Comparison of ENCODE assay signal across 11 mouse cellular contexts in genomic region chr11:119738990-119739846, GRCm38 (mm10).
DNase-seq lines count a peak whose midpoint lies in the region; ATAC-seq and TF ChIP-seq lines count a peak whose summit lies in the region.
"Had no signal": no experiment of that assay in that cellular context is flagged by ENCODE, and none has a peak within 500 bp of the region (broad histone marks: within the 10 kb centered on the region; RNA-seq: fewer than 3 reads in every experiment).

No protein-coding gene starts in this region.

- H3K9ac ChIP-seq in hindbrain, postnatal 0 days (replicated peaks; ENCODE audit: low read length), result no peak overlapping the region
- H3K9ac ChIP-seq in midbrain, embryonic 13.5 days (replicated peaks), result no peak overlapping the region
- H3K9ac ChIP-seq: neural tube, embryonic 13.5 days had no signal

- 76% methylated on average over 7 of the region's 7 CpGs for WGBS in embryonic facial prominence, embryonic 10.5 days
- 46% methylated on average over 7 of the region's 7 CpGs for WGBS in hindbrain, postnatal 0 days
- WGBS in midbrain, embryonic 13.5 days, result 41% methylated on average over 7 of the region's 7 CpGs

- H3K4me1 ChIP-seq in embryonic facial prominence, embryonic 10.5 days, result peaks cover 23% of the 10 kb centered on the region
- H3K4me1 ChIP-seq in hindbrain, postnatal 0 days (ENCODE audit: insufficient read depth, low read length), result peaks cover 14% of the 10 kb centered on the region
- peaks cover 34% of the 10 kb centered on the region for H3K4me1 ChIP-seq in midbrain, embryonic 13.5 days (replicated peaks)

- H3K4me3 ChIP-seq in embryonic facial prominence, embryonic 10.5 days, result no peak overlapping the region
- H3K4me3 ChIP-seq in hindbrain, postnatal 0 days (ENCODE audit: low read length), result no peak overlapping the region
- no peak overlapping the region for H3K4me3 ChIP-seq in midbrain, embryonic 13.5 days (replicated peaks)
- H3K4me3 ChIP-seq: neural tube, embryonic 13.5 days had no signal

- ATAC-seq in hindbrain, postnatal 0 days, result peak; percentile 47; the same call in 1 of the 2 replicates
- ATAC-seq in midbrain, embryonic 13.5 days, result no peak
- ATAC-seq in CD4-positive, CD25-positive, alpha-beta regulatory T cell, adult 4 months, result no peak

- no peak overlapping the region for H3K4me2 ChIP-seq in hindbrain, postnatal 0 days (ENCODE audit: low read depth, low read length)
- no peak overlapping the region for H3K4me2 ChIP-seq in midbrain, embryonic 13.5 days (replicated peaks)
- H3K4me2 ChIP-seq: neural tube, embryonic 13.5 days had no signal

- DNase-seq in WW6 (ENCODE audit: low read depth, low spot score), result peak; percentile 13
- DNase-seq in embryonic facial prominence, embryonic 10.5 days (ENCODE audit: low spot score), result no peak
- DNase-seq in hindbrain, postnatal 0 days (ENCODE audit: low spot score), result peak; percentile 32
- DNase-seq in urinary bladder, postnatal 4 days (ENCODE audit: low spot score in 2 of 2), result no peak
- DNase-seq in Muller cell, postnatal 12 days (ENCODE audit: inconsistent ontology term), result no peak
- no peak for DNase-seq in kidney, postnatal 25 days
- DNase-seq: liver had no signal

- no peaks in the 10 kb centered on the region for H3K27me3 ChIP-seq in embryonic facial prominence, embryonic 10.5 days (replicated peaks; ENCODE audit: low read depth, poor library complexity, severe bottlenecking)
- H3K27me3 ChIP-seq in hindbrain, postnatal 0 days (ENCODE audit: insufficient read depth, low read length), result no peaks in the 10 kb centered on the region
- no peaks in the 10 kb centered on the region for H3K27me3 ChIP-seq in midbrain, embryonic 13.5 days
- H3K27me3 ChIP-seq: neural tube, embryonic 13.5 days had no signal

- H3K36me3 ChIP-seq in embryonic facial prominence, embryonic 10.5 days (replicated peaks), result peaks cover 7% of the 10 kb centered on the region; the same call in 1 of the 2 replicates
- H3K36me3 ChIP-seq in hindbrain, postnatal 0 days (ENCODE audit: insufficient read depth, low read length), result no peaks in the 10 kb centered on the region
- H3K36me3 ChIP-seq in midbrain, embryonic 13.5 days, result no peaks in the 10 kb centered on the region
- H3K36me3 ChIP-seq: neural tube, embryonic 13.5 days had no signal

- no peak for TF ChIP-seq CTCF in hindbrain, postnatal 0 days (IDR thresholded peaks at IDR 0.05; ENCODE audit: low read depth)

- H3K9me3 ChIP-seq in embryonic facial prominence, embryonic 10.5 days, result no peaks in the 10 kb centered on the region
- no peaks in the 10 kb centered on the region for H3K9me3 ChIP-seq in hindbrain, postnatal 0 days (ENCODE audit: low read length)
- no peaks in the 10 kb centered on the region for H3K9me3 ChIP-seq in midbrain, embryonic 13.5 days
- H3K9me3 ChIP-seq: neural tube, embryonic 13.5 days had no signal

- 0 out of 2 replicates have a peak overlapping the region, but pooled peaks have one; percentile 14 for H3K27ac ChIP-seq in embryonic facial prominence, embryonic 10.5 days (replicated peaks)
- H3K27ac ChIP-seq in hindbrain, postnatal 0 days, result no peak overlapping the region
- H3K27ac ChIP-seq in midbrain, embryonic 13.5 days, result peak overlapping the region; percentile 63
- H3K27ac ChIP-seq: macrophage; neural tube, embryonic 13.5 days had no signal

Comparison
In these comparisons a context has a peak if more than half of its experiments do, and no peak if none do; other contexts are left out.
1. DNase-seq: peak in WW6 (single experiment) and hindbrain, postnatal 0 days (single experiment); none in embryonic facial prominence, embryonic 10.5 days (single experiment), urinary bladder, postnatal 4 days (0 of 2), Muller cell, postnatal 12 days (single experiment) and kidney, postnatal 25 days (0 of 2).